Mouse (Mus musculus): ENCODE results near the gene Kpnb1. TPM values are rescaled to one million over a fixed set of nuclear protein-coding genes. Genes with fewer than 3 reads are reported as not detected.

Gene Kpnb1
- polyA plus RNA-seq, 1 experiment from 2014 or later: 63.6 TPM

GRCm38 (mm10) chr11:97115797-97116196 lies 71.9 kb downstream of the Kpnb1 start:
- Histone ChIP-seq H3K4me1 (ENCODE audit: control insufficient read depth, insufficient read depth, low read length) (peaks cover 20% of the 10 kb centered on the region), H3K36me3 (ENCODE audit: control insufficient read depth, insufficient read depth, low read length) (no peaks in the 10 kb centered on the region), H3K4me3 (ENCODE audit: low read depth, low read length) (no peak overlapping the region), H3K27ac (ENCODE audit: low read depth, low read length) (no peak overlapping the region), H3K27me3 (ENCODE audit: control insufficient read depth, insufficient read depth, low read length) (peaks cover 77% of the 10 kb centered on the region), H3K9me3 (replicated peaks; ENCODE audit: control insufficient read depth, low read length) (no peaks in the 10 kb centered on the region), H3K9ac (ENCODE audit: low read depth, low read length) (no peak overlapping the region), H3K4me2 (peak overlapping the region; percentile 75)
- 8% methylated on average over 11 of the region's 11 CpGs for WGBS (ENCODE audit: insufficient replicate concordance)
- ATAC-seq (replicated peaks; ENCODE audit: insufficient number of reproducible peaks, low FRiP score, low TSS enrichment): no peak

DNA sequence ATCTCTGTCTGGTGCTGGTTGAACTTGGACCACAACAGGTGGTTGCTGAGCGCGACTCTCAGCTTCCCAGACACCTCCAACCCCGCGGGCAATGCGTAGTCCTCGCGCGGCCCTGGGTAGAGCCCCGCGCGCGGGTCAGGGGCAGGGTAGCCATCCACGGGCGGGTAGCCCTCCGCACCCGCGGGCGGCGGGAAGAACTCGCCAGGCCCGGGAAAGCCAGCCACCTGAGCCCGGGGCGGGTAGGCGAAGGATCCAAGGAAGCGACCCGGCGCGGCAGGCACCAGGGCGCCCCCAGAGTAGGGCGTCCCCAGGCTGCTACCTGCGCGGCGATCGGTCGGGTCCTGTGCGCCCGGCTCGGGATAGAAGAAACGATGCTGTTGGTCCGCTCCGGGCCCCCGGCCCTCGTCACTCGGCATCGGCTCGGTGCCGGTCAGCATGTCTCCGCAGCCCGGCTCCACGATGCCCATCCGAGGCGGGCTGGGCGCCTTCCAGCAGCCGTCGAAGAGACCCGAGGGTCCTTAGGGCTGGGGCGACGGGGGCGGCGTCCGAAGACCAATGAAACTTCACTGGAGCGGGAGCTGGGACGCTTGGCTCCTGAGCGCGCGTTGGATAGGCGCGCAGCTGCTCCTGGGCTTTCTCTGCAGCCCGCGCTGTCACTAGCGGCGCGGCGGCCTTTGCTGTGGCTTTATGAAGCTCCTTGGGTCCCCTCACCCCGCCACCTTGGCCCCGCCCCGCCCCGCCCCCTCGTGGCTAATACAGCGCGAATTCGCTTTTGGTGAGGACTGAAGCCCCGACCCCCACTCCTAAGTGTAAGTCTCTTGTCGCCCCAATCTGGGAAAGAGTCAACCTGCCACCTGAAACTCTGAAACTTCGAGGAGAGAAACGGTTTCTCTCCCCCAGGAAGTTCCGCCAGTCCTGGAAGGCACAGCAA lies 72.7 kb downstream of the Kpnb1 start, which contains the start of gene Tbx21:
TSS of gene Tbx21 (minus strand) at position 661 of the 931 bp plus-strand sequence.
- under 1% methylated on average over 86 of the region's 87 CpGs for WGBS (ENCODE audit: insufficient replicate concordance)
- Histone ChIP-seq H3K4me3 (ENCODE audit: low read depth, low read length) (peak within 1 kb of the TSS; percentile 43), H3K36me3 (ENCODE audit: control insufficient read depth, insufficient read depth, low read length) (no peaks in the 10 kb centered on the region), H3K27me3 (ENCODE audit: control insufficient read depth, insufficient read depth, low read length) (peaks cover 77% of the 10 kb centered on the region), H3K4me2 (peak within 1 kb of the TSS; percentile 75), H3K9me3 (replicated peaks; ENCODE audit: control insufficient read depth, low read length) (no peaks in the 10 kb centered on the region), H3K27ac (ENCODE audit: low read depth, low read length) (no peak within 1 kb of the TSS), H3K9ac (ENCODE audit: low read depth, low read length) (0 out of 2 replicates have a peak within 1 kb of the TSS, but pooled peaks have one; percentile 10), H3K4me1 (ENCODE audit: control insufficient read depth, insufficient read depth, low read length) (peaks cover 12% of the 10 kb centered on the region)
- ATAC-seq (replicated peaks; ENCODE audit: insufficient number of reproducible peaks, low FRiP score, low TSS enrichment): no peak

DNA sequence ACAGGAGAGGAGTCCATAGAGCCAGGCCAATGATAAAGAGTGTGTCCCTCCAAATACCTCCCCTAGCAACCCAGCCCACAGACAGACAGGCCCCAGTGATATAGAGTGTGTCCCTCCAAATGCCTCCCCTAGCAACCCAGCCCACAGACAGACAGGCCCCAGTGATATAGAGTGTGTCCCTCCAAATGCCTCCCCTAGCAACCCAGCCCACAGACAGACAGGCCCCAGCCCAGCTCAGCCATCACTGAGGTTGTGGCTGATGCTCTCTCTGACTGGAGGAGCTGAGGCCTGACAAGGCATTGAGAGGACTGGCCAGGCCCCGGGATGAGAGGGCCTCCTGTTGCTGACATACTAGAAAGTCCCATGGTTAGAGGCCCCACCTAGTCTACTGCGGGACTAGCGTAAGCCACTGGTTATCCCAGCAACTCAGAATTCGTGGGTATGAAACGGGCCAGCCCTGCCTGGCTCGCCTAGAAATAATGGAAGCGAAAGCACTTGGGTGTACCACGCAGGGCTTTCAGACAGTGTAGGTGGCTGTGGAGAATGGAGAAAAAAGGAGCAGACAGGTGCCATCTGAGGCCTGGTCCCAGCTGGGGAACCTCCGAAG lies 75.1 kb downstream of the Kpnb1 start:
- peaks cover 12% of the 10 kb centered on the region for H3K4me1 ChIP-seq (ENCODE audit: control insufficient read depth, insufficient read depth, low read length)
- no peak overlapping the region for H3K4me3 ChIP-seq (ENCODE audit: low read depth, low read length)
- ATAC-seq (replicated peaks; ENCODE audit: insufficient number of reproducible peaks, low FRiP score, low TSS enrichment): no peak
- H3K36me3 ChIP-seq (ENCODE audit: control insufficient read depth, insufficient read depth, low read length): no peaks in the 10 kb centered on the region
- no peak overlapping the region for H3K27ac ChIP-seq (ENCODE audit: low read depth, low read length)
- H3K4me2 ChIP-seq: no peak overlapping the region
- peaks cover 59% of the 10 kb centered on the region for H3K27me3 ChIP-seq (ENCODE audit: control insufficient read depth, insufficient read depth, low read length)
- 73% methylated on average over 9 of the region's 9 CpGs for WGBS (ENCODE audit: insufficient replicate concordance)
- H3K9me3 ChIP-seq (replicated peaks; ENCODE audit: control insufficient read depth, low read length): no peaks in the 10 kb centered on the region
- H3K9ac ChIP-seq (ENCODE audit: low read depth, low read length): no peak overlapping the region

Small RNA genes lying within 50 kb of the gene (microRNA-seq; reads per million reads assigned to microRNA genes)
- not detected for gene Mir7235 (ENCODE audit: borderline number of aligned reads)

Other genes starting within 250 kb of the Kpnb1 start
- 63.9 and 68.0 TPM in 2 replicates for gene Pnpo, start 243.9 kb downstream of the Kpnb1 start, polyA plus RNA-seq (2014; fragmentation: Nextera tagmentation; extraction: Ambion mirVana)
- 17.3 and 17.9 TPM in 2 replicates for gene Sp2, start 204.9 kb downstream of the Kpnb1 start, polyA plus RNA-seq (2014; fragmentation: Nextera tagmentation; extraction: Ambion mirVana)
- gene Sp6, start 174.5 kb downstream of the Kpnb1 start, polyA plus RNA-seq (2014; fragmentation: Nextera tagmentation; extraction: Ambion mirVana): 0.07 and 0.11 TPM in 2 replicates
- 13.9 and 16.6 TPM in 2 replicates for gene Scrn2, start 157.9 kb downstream of the Kpnb1 start, polyA plus RNA-seq (2014; fragmentation: Nextera tagmentation; extraction: Ambion mirVana)
- 0.59 and 0.93 TPM in 2 replicates for gene Lrrc46, start 146.5 kb downstream of the Kpnb1 start, polyA plus RNA-seq (2014; fragmentation: Nextera tagmentation; extraction: Ambion mirVana)
- gene Mrpl10, start 146.3 kb downstream of the Kpnb1 start, polyA plus RNA-seq (2014; fragmentation: Nextera tagmentation; extraction: Ambion mirVana): 83.9 and 87.2 TPM in 2 replicates
- 3.9 and 4.1 TPM in 2 replicates for gene Osbpl7, start 137.3 kb downstream of the Kpnb1 start, polyA plus RNA-seq (2014; fragmentation: Nextera tagmentation; extraction: Ambion mirVana)
- gene Tbx21, start 72.5 kb downstream of the Kpnb1 start, polyA plus RNA-seq (2014; fragmentation: Nextera tagmentation; extraction: Ambion mirVana): not detected in 2 replicates
- 5.7 and 6.8 TPM in 2 replicates for gene Tbkbp1, start 36.4 kb downstream of the Kpnb1 start, polyA plus RNA-seq (2014; fragmentation: Nextera tagmentation; extraction: Ambion mirVana)
- 78.0 and 79.8 TPM in 2 replicates for gene Npepps, start 92.8 kb upstream of the Kpnb1 start, polyA plus RNA-seq (2014; fragmentation: Nextera tagmentation; extraction: Ambion mirVana)
- gene Mrpl45, start 127.8 kb upstream of the Kpnb1 start, polyA plus RNA-seq (2014; fragmentation: Nextera tagmentation; extraction: Ambion mirVana): 64.2 and 70.3 TPM in 2 replicates
- 0.01 TPM in 1 of 2 replicates, not detected in the other for gene Gpr179, start 164.2 kb upstream of the Kpnb1 start, polyA plus RNA-seq (2014; fragmentation: Nextera tagmentation; extraction: Ambion mirVana)
- 2.2 and 2.9 TPM in 2 replicates for gene Socs7, start 174.7 kb upstream of the Kpnb1 start, polyA plus RNA-seq (2014; fragmentation: Nextera tagmentation; extraction: Ambion mirVana)
- gene Arhgap23, start 227.7 kb upstream of the Kpnb1 start, polyA plus RNA-seq (2014; fragmentation: Nextera tagmentation; extraction: Ambion mirVana): 6.7 and 8.3 TPM in 2 replicates